Mouse (Mus musculus) stomach, embryonic 14.5 days (tissue): ENCODE measurements at regions not wholly inside any gene's neighbourhood (a gene's known extent, or its start where the extent isn't known, plus 50 kb on each side); places are given as distances from the start of the nearest gene placed in this dataset.

Experiments used
- ATAC-seq: fragments of 200-750 bp; cut with Nextera tagmentation; 2 replicates; pipeline ENCODE4 v1.8.0; 2017; ENCODE audit warnings: low read depth, moderate TSS enrichment; ENCODE audit not compliant: insufficient number of reproducible peaks, insufficient read depth, low FRiP score
- H3K27ac ChIP-seq: fragments of 300-500 bp; sonication (generic); 2 replicates; pipeline ENCODE4 v1.5.1; 2014; ENCODE audit warnings: mild to moderate bottlenecking, low read length, moderate library complexity, mixed read lengths
- H3K27me3 ChIP-seq: fragments of 300-500 bp; sonication (generic); 2 replicates; pipeline ENCODE4 v1.6.1; 2014; ENCODE audit warnings: low read length, control low read depth, mixed read lengths; ENCODE audit not compliant: control insufficient read depth, insufficient read depth
- H3K36me3 ChIP-seq: fragments of 300-500 bp; sonication (generic); 2 replicates; pipeline ENCODE4 v1.6.1; 2014; ENCODE audit warnings: mild to moderate bottlenecking, control low read depth, low read length, moderate library complexity, mixed read lengths; ENCODE audit not compliant: control insufficient read depth, insufficient read depth
- H3K4me1 ChIP-seq: fragments of 300-500 bp; sonication (generic); 2 replicates; pipeline ENCODE4 v1.6.1; 2014; ENCODE audit warnings: low read length, control low read depth, mixed read lengths; ENCODE audit not compliant: control insufficient read depth, insufficient read depth
- H3K4me2 ChIP-seq: fragments of 300-500 bp; sonication (generic); replicated peaks from 2 replicates; pipeline ENCODE4 v1.6.1; 2014; ENCODE audit warnings: low read depth, low read length, control low read depth
- H3K4me3 ChIP-seq: fragments of 300-500 bp; sonication (generic); 2 replicates; pipeline ENCODE4 v1.5.1; 2014; ENCODE audit warnings: low read depth, low read length, control low read depth
- H3K9ac ChIP-seq: fragments of 300-500 bp; sonication (generic); replicated peaks from 2 replicates; pipeline ENCODE4 v1.6.1; 2014; ENCODE audit warnings: low read depth, mild to moderate bottlenecking, control low read depth, low read length, moderate library complexity, mixed read lengths
- H3K9me3 ChIP-seq: fragments of 300-500 bp; sonication (generic); 2 replicates; pipeline ENCODE4 v1.6.1; 2016; ENCODE audit warnings: low read depth, low read length, control low read depth; ENCODE audit not compliant: control insufficient read depth
- WGBS: fragments of 180-500 bp; shearing (Covaris S2); extraction: QIAGEN DNeasy Blood & Tissue Kit; methylation state at CpG from one replicate; pipeline ENCODE4 v1.1.7; 2014; 5-methylcytosine and 5-hydroxymethylcytosine counted together

DNA sequence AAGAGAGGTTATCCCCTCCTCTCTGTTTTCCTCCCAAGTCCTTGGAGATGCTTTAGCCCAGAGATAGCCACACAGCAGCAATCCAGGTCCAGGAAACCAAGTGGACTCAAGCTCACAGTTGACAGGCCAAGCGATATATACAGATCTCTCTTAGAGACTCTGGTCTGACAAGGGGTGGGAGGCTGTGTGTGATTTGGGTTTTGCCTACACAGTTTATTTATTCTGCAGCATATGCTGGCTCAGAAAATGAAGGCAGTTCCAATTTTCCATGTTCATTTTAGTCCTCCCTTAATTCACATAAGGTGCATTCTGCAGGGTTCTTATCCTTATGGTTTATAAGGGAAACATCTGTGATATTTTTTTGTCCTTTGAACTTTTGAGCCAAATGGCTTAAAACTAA, 595.0 kb upstream of the Apob start:
- no peaks in the 10 kb centered on the region for H3K9me3 ChIP-seq
- H3K4me3 ChIP-seq: no peak overlapping the region
- H3K9ac ChIP-seq: no peak overlapping the region
- ATAC-seq: no peak
- no peaks in the 10 kb centered on the region for H3K27me3 ChIP-seq
- no peak overlapping the region for H3K4me2 ChIP-seq
- 79% methylated on average over 1 of the region's 1 CpGs for WGBS
- H3K4me1 ChIP-seq: no peaks in the 10 kb centered on the region
- no peaks in the 10 kb centered on the region for H3K36me3 ChIP-seq
- H3K27ac ChIP-seq: no peak overlapping the region

DNA sequence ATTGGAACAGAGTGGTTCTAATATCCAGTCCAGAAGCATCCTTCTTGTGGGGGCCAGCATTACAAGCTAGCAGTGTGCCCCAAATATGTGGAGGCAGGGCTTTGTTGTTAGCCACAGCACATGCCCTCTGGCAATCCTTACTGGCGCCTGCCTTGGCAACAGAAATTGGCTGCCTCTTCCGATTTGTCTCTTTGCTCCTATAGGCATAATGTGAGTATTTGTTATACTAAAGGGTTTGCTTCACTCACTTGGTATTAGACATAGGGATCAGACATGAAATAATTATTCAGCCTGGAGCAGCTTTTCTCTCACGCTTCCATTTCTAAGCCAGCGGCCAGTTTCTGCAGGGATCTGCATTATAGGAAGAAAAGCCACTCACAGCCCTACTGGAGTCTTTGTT, 573.6 kb upstream of the Apob start:
- WGBS: 79% methylated on average over 4 of the region's 4 CpGs
- H3K4me3 ChIP-seq: no peak overlapping the region
- H3K36me3 ChIP-seq: no peaks in the 10 kb centered on the region
- H3K9me3 ChIP-seq: no peaks in the 10 kb centered on the region
- H3K27me3 ChIP-seq: no peaks in the 10 kb centered on the region
- H3K9ac ChIP-seq: no peak overlapping the region
- H3K4me2 ChIP-seq: no peak overlapping the region
- no peak for ATAC-seq
- no peak overlapping the region for H3K27ac ChIP-seq
- no peaks in the 10 kb centered on the region for H3K4me1 ChIP-seq

DNA sequence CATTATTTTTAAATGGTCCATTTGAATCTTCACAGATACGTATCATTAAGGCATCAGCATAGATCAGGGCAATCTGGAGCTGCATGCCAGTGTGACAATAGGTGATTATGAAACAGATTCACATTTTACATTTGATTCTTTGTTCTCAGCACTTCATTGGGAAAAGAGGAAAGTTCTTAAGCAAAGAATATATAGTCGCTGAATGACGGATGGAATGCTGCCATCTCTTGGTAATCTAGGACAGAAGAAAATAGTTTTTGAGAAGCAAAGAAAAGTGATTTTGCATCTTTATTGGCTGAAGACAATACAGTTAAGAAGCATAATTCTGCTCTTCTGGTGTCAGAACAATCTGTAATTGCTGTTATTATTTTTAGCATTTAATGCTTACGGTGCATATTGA, 565.6 kb upstream of the Apob start:
- Histone ChIP-seq H3K9me3 (no peaks in the 10 kb centered on the region), H3K27ac (no peak overlapping the region), H3K9ac (no peak overlapping the region), H3K4me3 (no peak overlapping the region), H3K4me2 (no peak overlapping the region), H3K4me1 (no peaks in the 10 kb centered on the region), H3K36me3 (no peaks in the 10 kb centered on the region), H3K27me3 (no peaks in the 10 kb centered on the region)
- 80% methylated on average over 4 of the region's 4 CpGs for WGBS
- ATAC-seq: no peak

DNA sequence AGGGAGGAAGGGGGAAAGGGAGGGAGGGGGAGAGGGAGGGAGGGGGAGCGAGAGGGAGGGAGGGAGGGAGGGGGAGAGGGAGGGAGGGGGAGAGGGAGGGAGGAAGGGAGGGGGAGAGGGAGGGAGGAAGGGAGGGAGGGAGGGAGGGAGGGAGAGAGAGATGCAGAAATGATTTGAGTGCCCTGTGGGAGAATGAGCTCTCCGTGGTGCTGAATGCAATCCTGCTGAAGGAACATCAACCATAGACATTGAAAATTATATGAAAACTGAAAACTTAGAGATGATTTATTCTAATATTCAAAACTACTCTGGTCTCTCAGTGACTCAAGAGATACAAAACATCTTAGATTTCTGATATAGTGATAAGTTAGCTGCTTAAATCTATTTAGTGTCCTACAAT, 557.2 kb upstream of the Apob start:
- H3K27ac ChIP-seq: no peak overlapping the region
- no peak overlapping the region for H3K4me3 ChIP-seq
- H3K27me3 ChIP-seq: no peaks in the 10 kb centered on the region
- H3K4me2 ChIP-seq: no peak overlapping the region
- no peak for ATAC-seq
- no peak overlapping the region for H3K9ac ChIP-seq
- H3K36me3 ChIP-seq: no peaks in the 10 kb centered on the region
- 30% methylated on average over 1 of the region's 2 CpGs for WGBS
- no peaks in the 10 kb centered on the region for H3K9me3 ChIP-seq
- no peaks in the 10 kb centered on the region for H3K4me1 ChIP-seq

DNA sequence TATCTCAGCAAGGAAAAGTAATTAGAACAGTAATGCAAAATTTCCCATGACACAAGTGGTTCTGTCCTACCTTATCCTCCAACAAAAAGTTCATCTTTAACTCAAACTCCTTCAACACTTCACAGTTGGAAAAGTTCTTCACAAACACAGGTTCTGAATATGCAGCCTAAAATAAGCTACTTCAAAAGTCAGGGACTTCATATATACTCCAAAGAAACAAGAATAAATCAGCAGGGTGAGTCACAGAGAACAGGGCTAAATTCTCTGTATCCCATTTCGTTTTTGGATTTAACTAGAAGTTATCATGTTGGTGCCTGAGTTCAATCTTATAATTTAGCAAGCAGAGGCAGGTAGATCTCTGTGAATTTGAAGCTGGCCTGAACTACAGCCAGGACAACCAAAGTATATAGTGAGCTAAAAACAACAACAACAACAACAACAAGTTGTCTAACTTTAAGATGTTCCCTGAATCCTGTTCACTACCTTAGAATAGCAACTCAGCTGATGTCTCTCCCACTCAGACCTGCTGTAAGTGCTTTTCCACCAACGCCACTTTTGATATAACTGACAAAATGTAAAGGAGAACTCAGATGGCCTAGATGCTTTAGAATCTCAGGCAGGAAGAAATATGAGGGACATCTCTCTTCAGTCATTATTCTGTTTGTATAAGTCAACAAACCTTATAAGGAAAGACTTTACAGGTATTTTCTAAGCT, 555.5 kb upstream of the Apob start:
- ATAC-seq: no peak
- Histone ChIP-seq H3K9me3 (no peaks in the 10 kb centered on the region), H3K4me2 (no peak overlapping the region), H3K4me3 (no peak overlapping the region), H3K4me1 (no peaks in the 10 kb centered on the region), H3K27ac (no peak overlapping the region), H3K27me3 (no peaks in the 10 kb centered on the region), H3K36me3 (no peaks in the 10 kb centered on the region), H3K9ac (no peak overlapping the region)
- 52% methylated on average over 2 of the region's 2 CpGs for WGBS

DNA sequence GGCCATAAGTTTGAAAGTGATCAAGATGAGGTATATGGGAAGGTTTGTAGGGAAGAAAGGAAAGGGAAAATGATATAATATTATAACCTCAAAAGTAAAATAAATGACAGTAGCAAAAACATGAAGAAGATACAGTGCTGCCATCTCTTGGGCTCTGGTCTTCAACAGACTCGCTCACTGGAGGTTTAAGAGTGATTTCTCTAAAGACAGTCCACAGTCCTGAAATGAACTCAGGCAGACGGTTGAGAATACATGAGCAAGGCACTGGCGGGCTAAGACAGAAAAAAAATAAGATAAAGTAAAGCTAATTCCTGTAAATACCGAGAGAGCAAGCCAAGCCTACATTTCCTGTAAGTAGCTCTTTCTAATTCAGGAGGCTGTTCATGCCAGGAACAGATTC, 546.5 kb upstream of the Apob start:
- no peak overlapping the region for H3K4me2 ChIP-seq
- no peak overlapping the region for H3K9ac ChIP-seq
- no peaks in the 10 kb centered on the region for H3K4me1 ChIP-seq
- 56% methylated on average over 4 of the region's 4 CpGs for WGBS
- H3K27me3 ChIP-seq: no peaks in the 10 kb centered on the region
- H3K36me3 ChIP-seq: no peaks in the 10 kb centered on the region
- no peaks in the 10 kb centered on the region for H3K9me3 ChIP-seq
- H3K4me3 ChIP-seq: no peak overlapping the region
- no peak overlapping the region for H3K27ac ChIP-seq
- no peak for ATAC-seq

DNA sequence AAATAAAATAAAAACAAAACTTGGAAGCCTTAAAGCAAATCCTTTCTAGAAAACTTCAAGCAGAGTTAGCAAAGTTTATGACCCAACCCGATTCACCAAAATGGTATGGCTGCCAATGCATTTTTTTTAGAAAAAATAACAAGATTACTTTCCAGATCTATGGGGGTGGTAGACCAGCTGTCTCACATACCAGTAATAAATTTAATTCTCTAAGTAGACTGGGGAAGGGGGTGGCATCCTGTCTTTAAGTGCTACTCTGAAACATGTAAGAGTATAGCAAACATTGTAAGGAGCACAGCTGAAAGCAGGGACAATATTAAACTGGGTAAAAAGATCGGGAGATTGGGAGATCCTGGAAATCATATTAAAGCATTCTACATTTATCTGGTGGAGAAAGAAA, 532.2 kb upstream of the Apob start:
- Histone ChIP-seq H3K36me3 (no peaks in the 10 kb centered on the region), H3K4me2 (no peak overlapping the region), H3K27me3 (no peaks in the 10 kb centered on the region), H3K4me3 (no peak overlapping the region), H3K9me3 (no peaks in the 10 kb centered on the region), H3K9ac (no peak overlapping the region), H3K4me1 (no peaks in the 10 kb centered on the region), H3K27ac (no peak overlapping the region)
- ATAC-seq: no peak
- 83% methylated on average over 2 of the region's 2 CpGs for WGBS

DNA sequence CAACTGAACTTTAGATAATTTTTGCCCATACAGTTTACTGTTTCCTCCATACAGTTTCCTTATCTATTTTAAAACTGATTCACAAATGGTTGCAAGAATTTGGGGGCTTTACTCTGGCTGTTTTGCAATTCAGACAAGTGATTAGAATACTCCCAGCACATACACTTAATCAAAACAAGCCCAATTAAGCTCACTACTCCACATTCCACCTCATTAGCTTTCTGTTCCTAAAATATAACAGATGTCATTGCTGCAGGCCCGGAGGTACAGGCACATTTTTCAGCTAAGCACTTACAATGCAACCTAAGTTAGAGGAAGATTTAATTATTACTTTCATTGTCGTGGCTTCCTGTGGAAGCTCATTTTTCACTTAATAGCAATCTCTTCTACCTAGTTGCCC, 526.9 kb upstream of the Apob start:
- Histone ChIP-seq H3K9me3 (no peaks in the 10 kb centered on the region), H3K27me3 (no peaks in the 10 kb centered on the region), H3K27ac (no peak overlapping the region), H3K4me1 (no peaks in the 10 kb centered on the region), H3K36me3 (no peaks in the 10 kb centered on the region), H3K9ac (no peak overlapping the region), H3K4me3 (no peak overlapping the region), H3K4me2 (no peak overlapping the region)
- no peak for ATAC-seq
- 60% methylated on average over 2 of the region's 2 CpGs for WGBS

DNA sequence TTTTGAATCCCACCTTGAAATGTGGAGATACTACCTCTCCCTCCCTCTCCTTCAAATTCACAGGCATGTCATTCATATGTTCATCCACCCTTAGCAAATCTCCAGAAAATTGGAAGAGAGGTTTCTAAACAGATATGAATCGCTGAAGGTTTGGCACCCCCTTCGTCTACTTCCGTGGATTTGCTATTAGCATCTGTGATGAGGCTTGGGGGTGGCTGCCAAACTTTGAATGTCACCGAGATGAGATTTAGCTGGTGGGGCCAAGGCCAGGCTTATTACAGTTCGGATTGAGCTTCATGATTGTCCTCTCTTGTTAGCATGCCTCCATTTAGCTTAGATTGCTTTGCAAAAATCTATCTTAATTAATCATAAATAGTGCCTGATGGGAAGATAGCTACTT, 520.4 kb upstream of the Apob start:
- no peak overlapping the region for H3K4me3 ChIP-seq
- no peak for ATAC-seq
- no peaks in the 10 kb centered on the region for H3K27me3 ChIP-seq
- H3K4me1 ChIP-seq: no peaks in the 10 kb centered on the region
- H3K4me2 ChIP-seq: no peak overlapping the region
- H3K9me3 ChIP-seq: no peaks in the 10 kb centered on the region
- no peak overlapping the region for H3K27ac ChIP-seq
- no peaks in the 10 kb centered on the region for H3K36me3 ChIP-seq
- WGBS: 82% methylated on average over 5 of the region's 5 CpGs
- H3K9ac ChIP-seq: no peak overlapping the region
